Mouse (Mus musculus): Measurements from ENCODE around the gene Olfr411. TPM values are rescaled to one million over a fixed set of nuclear protein-coding genes. Genes with fewer than 3 reads are reported as not detected.

Gene Olfr411
- polyA plus RNA-seq, 1 experiment = not detected

GRCm38 (mm10) chr11:74371393-74372100 lies 19.1 kb upstream of the Olfr411 start:
- no peaks in the 10 kb centered on the region for H3K4me1 ChIP-seq (ENCODE audit: control insufficient read depth, insufficient read depth, low read length)
- TF ChIP-seq CTCF (IDR thresholded peaks at IDR 0.05; ENCODE audit: borderline replicate concordance, insufficient read depth, low read length) (peak; percentile 41; the same call in 1 of the 2 replicates), POLR2A (IDR thresholded peaks at IDR 0.05; ENCODE audit: low read depth, low read length) (no peak)

GRCm38 (mm10) chr11:74361769-74362168 lies 9.3 kb upstream of the Olfr411 start, which contains the start of gene Olfr412:
Gene Olfr412, plus strand, starts transcription at chr11:74362069.
- TF ChIP-seq POLR2A (IDR thresholded peaks at IDR 0.05; ENCODE audit: low read depth, low read length) (no peak), CTCF (IDR thresholded peaks at IDR 0.05; ENCODE audit: borderline replicate concordance, insufficient read depth, low read length) (no peak)
- no peak within 1 kb of the TSS for H3K27ac ChIP-seq (ENCODE audit: insufficient read depth, low read length)
- no peaks in the 10 kb centered on the region for H3K4me1 ChIP-seq (ENCODE audit: control insufficient read depth, insufficient read depth, low read length)
- H3K4me3 ChIP-seq (ENCODE audit: insufficient read depth, low read length) = no peak within 1 kb of the TSS

More at GRCm38 (mm10) chr11:74371393-74372100, 19.1 kb upstream of the Olfr411 start:
- H3K27ac ChIP-seq (ENCODE audit: insufficient read depth, low read length) = no peak overlapping the region
- no peak overlapping the region for H3K4me3 ChIP-seq (ENCODE audit: insufficient read depth, low read length)

- no peak for TF ChIP-seq CTCF (IDR thresholded peaks at IDR 0.05; ENCODE audit: borderline replicate concordance, insufficient read depth, low read length)
- no peak for TF ChIP-seq POLR2A (IDR thresholded peaks at IDR 0.05; ENCODE audit: low read depth, low read length)
- Histone ChIP-seq H3K4me3 (ENCODE audit: insufficient read depth, low read length) (no peak within 1 kb of the TSS), H3K4me1 (ENCODE audit: control insufficient read depth, insufficient read depth, low read length) (no peaks in the 10 kb centered on the region), H3K27ac (ENCODE audit: insufficient read depth, low read length) (no peak within 1 kb of the TSS)
Measured at GRCm38 (mm10) chr11:74337931-74338330, 14.5 kb downstream of the Olfr411 start, which contains the start of gene Olfr410. Gene Olfr410, minus strand, starts transcription at chr11:74338031.

GRCm38 (mm10) chr11:74328781-74329180 lies 23.7 kb downstream of the Olfr411 start:
- no peak overlapping the region for H3K27ac ChIP-seq (ENCODE audit: insufficient read depth, low read length)
- no peaks in the 10 kb centered on the region for H3K4me1 ChIP-seq (ENCODE audit: control insufficient read depth, insufficient read depth, low read length)
- TF ChIP-seq CTCF (IDR thresholded peaks at IDR 0.05; ENCODE audit: borderline replicate concordance, insufficient read depth, low read length) = no peak
- no peak for TF ChIP-seq POLR2A (IDR thresholded peaks at IDR 0.05; ENCODE audit: low read depth, low read length)
- H3K4me3 ChIP-seq (ENCODE audit: insufficient read depth, low read length) = no peak overlapping the region

- Histone ChIP-seq H3K27ac (ENCODE audit: insufficient read depth, low read length) (no peak overlapping the region), H3K4me1 (ENCODE audit: control insufficient read depth, insufficient read depth, low read length) (no peaks in the 10 kb centered on the region), H3K4me3 (ENCODE audit: insufficient read depth, low read length) (no peak overlapping the region)
- TF ChIP-seq POLR2A (IDR thresholded peaks at IDR 0.05; ENCODE audit: low read depth, low read length) (no peak), CTCF (IDR thresholded peaks at IDR 0.05; ENCODE audit: borderline replicate concordance, insufficient read depth, low read length) (no peak)
Measured at GRCm38 (mm10) chr11:74326044-74326443, 26.4 kb downstream of the Olfr411 start.

Other genes with a start within 250 kb of the Olfr411 start
- gene Olfr401, start 238.9 kb downstream of the Olfr411 start, polyA plus RNA-seq (2011; ENCODE audit: insufficient read length, low read depth, missing spikeins) = not detected in 2 replicates
- gene Olfr402, start 199.1 kb downstream of the Olfr411 start, polyA plus RNA-seq (2011; ENCODE audit: insufficient read length, low read depth, missing spikeins) = not detected in 2 replicates
- gene Olfr403, start 166.4 kb downstream of the Olfr411 start, polyA plus RNA-seq (2011; ENCODE audit: insufficient read length, low read depth, missing spikeins) = not detected in 2 replicates
- not detected in 2 replicates for gene Olfr43, start 141.3 kb downstream of the Olfr411 start, polyA plus RNA-seq (2011; ENCODE audit: insufficient read length, low read depth, missing spikeins)
- not detected in 2 replicates for gene Olfr406, start 92.8 kb downstream of the Olfr411 start, polyA plus RNA-seq (2011; ENCODE audit: insufficient read length, low read depth, missing spikeins)
- not detected in 2 replicates for gene Olfr59, start 68.9 kb downstream of the Olfr411 start, polyA plus RNA-seq (2011; ENCODE audit: insufficient read length, low read depth, missing spikeins)
- not detected in 2 replicates for gene Olfr410, start 14.6 kb downstream of the Olfr411 start, polyA plus RNA-seq (2011; ENCODE audit: insufficient read length, low read depth, missing spikeins)
- gene Olfr412, start 9.4 kb upstream of the Olfr411 start, polyA plus RNA-seq (2011; ENCODE audit: insufficient read length, low read depth, missing spikeins) = not detected in 2 replicates